Mouse (Mus musculus): Measurements from ENCODE around the gene Hp. TPM values are rescaled to one million over a fixed set of nuclear protein-coding genes. Genes with fewer than 3 reads are reported as not detected.

Gene Hp
- polyA plus RNA-seq, 1 experiment: 22.1 TPM

GRCm38 (mm10) chr8:109535140-109535990, 43.6 kb downstream of the Hp start:
- TF ChIP-seq POLR2A (IDR thresholded peaks at IDR 0.05; ENCODE audit: low read depth, low read length) (no peak), CTCF (IDR thresholded peaks at IDR 0.05; ENCODE audit: extremely low read depth, insufficient read depth, insufficient read length, insufficient replicate concordance) (peak; percentile 2; the same call in 1 of the 2 replicates)
- DNase-seq (ENCODE audit: low read depth in 1 of 2, low spot score in 2 of 2): no peak
- H3K27ac ChIP-seq (ENCODE audit: insufficient read depth, low read length): no peak overlapping the region
- no peaks in the 10 kb centered on the region for H3K36me3 ChIP-seq (ENCODE audit: control insufficient read depth, insufficient read depth, low read length)
- WGBS: 89% methylated on average over 19 of the region's 19 CpGs
- no peaks in the 10 kb centered on the region for H3K27me3 ChIP-seq (ENCODE audit: control insufficient read depth, insufficient read depth, low read length)
- H3K4me1 ChIP-seq (ENCODE audit: control insufficient read depth, insufficient read depth, insufficient read length): no peaks in the 10 kb centered on the region
- no peak overlapping the region for H3K4me3 ChIP-seq (ENCODE audit: extremely low read depth, insufficient read depth, insufficient read length)

Other genes with a start within 250 kb of the Hp start
- not detected in 2 replicates for gene Pmfbp1, start 85.1 kb downstream of the Hp start, polyA plus RNA-seq (2012; rRNA removed)
- 20.1 and 22.6 TPM in 2 replicates for gene Dhx38, start 13.3 kb downstream of the Hp start, polyA plus RNA-seq (2012; rRNA removed)
- 2.6 and 2.9 TPM in 2 replicates for gene Txnl4b, start 13.3 kb downstream of the Hp start, polyA plus RNA-seq (2012; rRNA removed)
- gene Dhodh, start 29.5 kb upstream of the Hp start, polyA plus RNA-seq (2012; rRNA removed): 18.4 and 21.7 TPM in 2 replicates
- gene Pkd1l3, start 35.3 kb upstream of the Hp start, polyA plus RNA-seq (2012; rRNA removed): 0.72 and 0.91 TPM in 2 replicates
- gene Ist1, start 114.1 kb upstream of the Hp start, polyA plus RNA-seq (2012; rRNA removed): 23.5 and 26.3 TPM in 2 replicates
- gene Zfp821, start 126.4 kb upstream of the Hp start, polyA plus RNA-seq (2012; rRNA removed): 5.1 and 7.6 TPM in 2 replicates
- 7.8 and 20.8 TPM in 2 replicates for gene Atxn1l, start 158.6 kb upstream of the Hp start, polyA plus RNA-seq (2012; rRNA removed)
- 15.9 and 16.5 TPM in 2 replicates for gene Ap1g1, start 199.4 kb upstream of the Hp start, polyA plus RNA-seq (2012; rRNA removed)